Mouse (Mus musculus): ENCODE results near the gene Efna5.

- TF ChIP-seq POLR2A (IDR thresholded peaks at IDR 0.05; ENCODE audit: low read depth, low read length) (no peak), TCF12 (IDR thresholded peaks at IDR 0.05; ENCODE audit: low read depth, low read length) (no peak), CTCF (conservative IDR thresholded peaks at IDR 0.05 in 1 of 2, IDR thresholded peaks at IDR 0.05 in 1 of 2; ENCODE audit: low read depth in 2 of 2, low read length in 2 of 2) (no peak), KAT2A (IDR thresholded peaks at IDR 0.05; ENCODE audit: insufficient replicate concordance, low read length) (no peak), UBTF (IDR thresholded peaks at IDR 0.05; ENCODE audit: low read depth, low read length) (no peak), ZNF384 (IDR thresholded peaks at IDR 0.05; ENCODE audit: low read depth, low read length) (no peak), MEF2A (IDR thresholded peaks at IDR 0.05; ENCODE audit: borderline replicate concordance, low read depth, low read length) (no peak), ZKSCAN1 (IDR thresholded peaks at IDR 0.05; ENCODE audit: borderline replicate concordance, low read depth, low read length) (no peak), GABPA (IDR thresholded peaks at IDR 0.05; ENCODE audit: insufficient replicate concordance, low read depth, low read length) (no peak)
Measured at GRCm38 (mm10) chr17:62613232-62613631, 267.9 kb downstream of the Efna5 start.

Measured in CH12.LX (cell line).